Mouse (Mus musculus): ENCODE measurements at regions not wholly inside any gene's neighbourhood (a gene's known extent, or its start where the extent isn't known, plus 50 kb on each side); places are given as distances from the start of the nearest gene placed in this dataset.

DNA sequence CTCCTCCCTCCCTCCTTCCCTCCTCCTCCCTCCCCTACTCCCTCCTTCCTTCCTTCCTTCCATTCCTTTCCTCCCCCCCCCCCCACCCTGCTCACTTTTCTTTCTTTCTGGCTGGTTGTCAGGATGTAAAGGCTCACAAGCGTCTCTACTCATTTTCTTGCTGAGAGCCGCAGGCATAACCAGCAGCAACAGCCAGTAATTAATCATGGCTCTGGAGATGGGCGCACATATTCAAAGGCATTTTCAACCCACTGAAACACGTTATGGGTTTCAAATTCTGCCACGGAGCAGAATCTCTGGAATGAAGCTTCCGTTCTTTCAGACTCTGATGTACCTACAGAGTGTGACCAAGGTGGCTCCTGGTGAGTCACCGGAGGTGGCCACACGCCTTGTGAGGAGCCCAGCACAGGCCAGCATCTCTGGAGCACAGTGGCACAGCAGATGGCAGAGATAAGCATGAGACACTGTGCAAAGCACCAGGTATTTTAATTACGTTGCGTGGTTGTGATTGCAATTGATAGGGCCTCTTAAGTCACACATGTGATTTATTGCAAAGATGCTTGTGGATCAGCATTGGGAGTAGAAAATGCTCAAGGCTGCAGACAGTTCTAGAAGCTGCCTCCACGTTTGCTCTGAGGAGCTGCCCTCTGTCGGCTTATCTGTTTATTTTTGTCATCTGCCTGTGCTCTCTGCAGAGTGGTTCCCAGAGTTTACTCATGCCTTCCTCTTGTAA lies 236.0 kb downstream of the Mtx2 start:
- intact Hi-C loops (cut with DNase I) = loop anchor here (5.0 kb wide), 1 partner anchor 76 kb away; no protein-coding TSS in a partner anchor

DNA sequence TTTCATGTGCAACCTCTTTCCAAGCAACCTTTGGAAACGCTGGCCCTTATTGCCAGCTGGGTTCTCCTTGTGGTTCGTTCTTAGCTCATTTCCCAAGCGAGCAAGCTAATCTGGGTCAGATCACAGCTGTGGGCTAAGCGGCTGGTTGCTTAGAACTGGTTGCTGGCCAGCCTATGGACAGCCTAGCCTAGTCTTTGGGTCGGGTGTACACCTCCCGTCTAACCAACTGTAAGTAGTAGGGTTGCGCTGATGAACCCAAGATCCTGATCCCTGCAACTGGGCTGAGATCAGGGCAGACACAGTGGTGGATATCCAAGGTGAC lies 236.5 kb downstream of the Mtx2 start:
- intact Hi-C loops (cut with DNase I) = loop anchor here (5.0 kb wide), 1 partner anchor 75 kb away; no protein-coding TSS in a partner anchor

DNA sequence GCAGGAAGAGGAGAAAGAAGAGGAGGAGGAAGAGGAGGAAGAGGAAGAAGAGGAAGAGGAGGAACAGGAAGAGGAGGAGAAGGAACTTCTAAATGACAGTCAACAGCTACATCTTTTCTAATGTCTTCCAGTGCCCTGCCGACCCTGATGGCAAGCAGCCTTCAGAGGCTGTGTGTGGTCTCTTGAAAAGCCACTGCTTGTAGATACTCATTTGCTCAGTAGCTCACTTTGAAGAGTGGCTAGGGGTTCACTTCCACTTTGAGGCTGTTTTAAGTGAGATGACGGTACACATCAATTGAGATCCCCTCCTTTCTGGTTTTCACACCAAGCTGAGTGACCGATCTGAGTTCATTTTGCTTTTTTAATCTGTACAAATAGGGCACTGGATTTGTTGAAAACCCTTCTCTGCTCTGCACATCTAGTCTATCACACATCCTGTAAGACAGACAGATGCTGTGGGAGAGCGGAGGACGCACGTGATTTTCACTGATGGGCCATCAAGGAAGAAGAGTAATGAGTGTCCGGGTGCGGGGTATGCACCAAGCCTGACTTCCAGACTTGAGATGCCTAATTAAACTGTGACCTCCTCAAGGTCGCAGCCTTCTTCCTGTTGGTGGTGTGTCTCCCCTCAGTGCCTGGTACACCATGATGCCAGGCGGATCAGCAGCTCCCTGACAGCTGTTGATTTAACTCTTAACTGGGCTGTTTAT lies 239.0 kb downstream of the Mtx2 start:
- intact Hi-C loops (cut with DNase I) = loop anchor here (5.0 kb wide), 1 partner anchor 73 kb away; no protein-coding TSS in a partner anchor

DNA sequence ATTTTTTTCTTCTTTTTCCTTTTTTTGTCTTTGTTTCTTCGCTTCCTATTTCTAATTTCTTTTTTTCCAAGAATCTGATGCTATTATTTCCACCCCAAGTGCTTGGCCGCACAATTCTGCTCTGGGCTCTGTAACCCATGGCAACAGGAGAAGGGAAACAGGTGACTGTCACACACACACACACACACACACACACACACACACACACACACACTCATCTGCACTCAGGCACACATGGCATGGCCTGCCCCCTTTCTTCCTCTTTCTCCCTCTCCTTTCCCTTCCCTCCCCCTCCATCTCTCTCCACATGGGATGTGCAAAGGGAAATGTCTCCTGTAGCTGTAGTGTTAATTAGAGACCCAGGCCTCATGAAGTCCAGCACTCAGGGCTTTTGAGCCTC lies 239.7 kb downstream of the Mtx2 start:
- intact Hi-C loops (cut with DNase I) = no loop called here

DNA sequence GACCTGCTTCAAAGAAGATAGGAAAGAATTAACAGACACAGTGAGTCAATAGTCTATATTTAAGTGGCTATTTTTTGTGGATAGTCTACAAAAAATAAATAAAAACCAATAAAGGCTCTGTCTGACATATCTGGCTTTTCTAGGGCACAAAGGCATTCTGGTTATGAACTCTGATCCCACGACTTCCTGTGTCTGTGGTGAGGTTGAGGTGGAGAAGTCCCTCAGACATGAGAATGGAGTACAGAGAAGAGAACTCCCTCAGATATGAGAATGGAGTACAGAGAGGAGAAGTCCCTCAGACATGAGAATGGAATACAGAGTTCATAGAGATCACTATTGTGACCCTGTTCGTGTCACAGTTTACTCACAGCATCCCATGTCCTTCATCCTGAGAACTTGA lies 243.7 kb downstream of the Mtx2 start:
- intact Hi-C loops (cut with DNase I) = no loop called here

DNA sequence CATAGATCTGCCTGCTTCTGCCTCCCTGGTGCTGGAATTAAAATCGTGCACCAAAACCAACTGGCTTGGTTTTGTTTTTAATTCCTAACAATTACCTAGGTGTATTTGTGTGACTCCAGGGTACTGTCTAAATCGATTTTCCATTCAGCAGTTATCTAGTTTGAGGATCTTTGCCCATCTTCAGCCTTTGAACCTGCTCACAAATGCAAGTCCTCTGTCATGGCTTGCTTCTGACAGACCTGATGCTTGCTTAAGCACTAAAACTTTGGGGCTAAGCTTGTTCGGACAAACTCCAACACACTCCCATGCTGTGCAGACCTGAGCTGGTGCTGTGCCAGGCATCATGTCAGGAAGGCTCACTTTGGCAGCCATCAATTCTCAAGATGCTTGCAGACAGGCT lies 246.4 kb downstream of the Mtx2 start:
- intact Hi-C loops (cut with DNase I) = no loop called here

DNA sequence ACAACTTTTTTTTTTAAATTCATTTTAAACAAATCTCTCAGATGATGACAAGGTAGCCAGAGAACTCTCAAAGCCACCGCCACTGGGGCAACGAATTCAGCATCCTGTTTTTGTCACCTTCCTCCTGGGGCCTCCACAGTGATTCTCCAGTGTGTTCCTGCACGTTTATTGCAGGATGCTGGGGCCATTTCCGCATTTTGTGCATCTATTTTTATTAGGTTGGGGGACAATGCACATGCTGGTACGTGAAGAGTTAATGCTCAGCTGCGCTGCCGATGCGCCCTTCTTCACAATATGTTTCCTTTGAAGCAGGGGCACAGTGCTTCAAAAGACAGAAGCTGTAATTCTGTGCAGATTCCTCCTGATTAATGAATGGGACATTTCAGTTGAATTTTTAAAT lies 246.9 kb downstream of the Mtx2 start:
- intact Hi-C loops (cut with DNase I) = no loop called here

DNA sequence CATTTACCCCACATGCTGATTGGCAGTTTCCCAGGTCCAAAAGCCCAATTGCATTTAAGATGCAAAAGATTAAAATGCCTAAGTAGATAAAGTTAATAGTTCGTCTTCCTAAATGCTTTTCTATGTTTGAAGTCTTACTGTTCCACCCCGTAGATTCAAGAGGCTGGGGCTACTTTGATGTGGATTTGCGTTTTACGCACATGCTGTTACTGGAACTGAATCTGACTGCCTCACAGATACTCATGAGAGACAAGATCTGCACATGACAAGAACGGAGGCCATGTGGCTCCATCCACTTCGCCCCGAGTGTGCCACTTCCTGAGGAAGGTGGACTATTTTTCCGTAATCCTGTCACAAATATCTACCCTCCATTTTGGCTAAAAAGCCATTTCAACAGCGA lies 247.6 kb downstream of the Mtx2 start:
- intact Hi-C loops (cut with DNase I) = no loop called here

DNA sequence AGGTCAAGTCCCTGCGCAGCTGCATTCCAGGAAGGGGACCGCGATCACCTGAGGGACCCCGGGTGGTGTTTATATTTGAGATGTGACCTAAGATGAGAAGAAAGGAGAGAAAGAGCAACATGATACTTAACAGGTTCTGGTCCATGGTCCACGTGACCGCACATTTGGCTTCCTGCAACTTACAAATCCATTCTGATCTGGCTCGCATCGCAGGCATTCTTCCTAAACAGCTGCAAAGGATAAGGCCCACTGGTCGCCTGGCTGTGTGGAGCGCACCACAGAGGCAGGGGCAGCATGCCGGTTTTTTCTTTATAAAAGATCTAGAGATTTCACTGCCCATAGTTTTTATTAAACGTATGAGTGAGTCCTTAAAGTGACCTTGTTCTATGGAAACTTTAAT lies 261.6 kb downstream of the Mtx2 start:
- intact Hi-C loops (cut with DNase I) = no loop called here

DNA sequence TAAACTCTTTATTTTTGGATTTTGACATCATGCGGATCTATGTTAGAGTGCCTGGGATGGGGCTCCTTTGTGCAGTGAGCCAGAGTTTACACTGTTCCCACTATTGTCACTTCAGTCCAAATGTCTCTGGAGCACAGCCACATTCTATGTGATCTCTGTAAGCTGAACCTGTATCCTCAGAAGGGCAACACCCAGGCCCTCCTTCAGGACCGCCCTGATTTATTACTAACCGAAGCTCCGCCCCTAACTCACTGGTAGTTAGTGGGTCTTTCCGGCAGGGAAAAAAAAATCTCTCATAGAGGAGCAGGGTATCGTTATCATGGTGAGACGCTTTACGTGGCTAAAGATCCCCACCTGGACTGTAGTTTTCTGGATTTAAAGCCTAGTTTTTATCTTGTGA lies 263.6 kb downstream of the Mtx2 start:
- intact Hi-C loops (cut with DNase I) = no loop called here

DNA sequence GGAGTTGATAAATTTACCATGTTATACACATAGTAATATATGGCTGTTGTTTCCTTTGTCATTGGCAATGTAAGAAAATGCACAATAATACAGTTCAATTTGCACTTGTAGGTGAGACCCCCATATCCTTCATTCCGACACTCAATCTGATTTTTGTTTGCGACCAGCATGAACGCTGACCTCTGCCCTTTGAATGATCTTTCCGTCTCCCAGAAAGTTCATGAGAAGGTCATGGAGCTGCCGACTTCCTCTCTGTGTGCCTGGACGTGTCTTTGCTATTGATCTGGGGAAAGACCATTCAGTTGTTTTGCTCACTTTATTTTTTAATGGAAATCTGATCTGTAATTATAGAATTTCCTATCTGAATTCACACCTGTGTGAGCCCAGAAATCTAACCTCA lies 264.0 kb downstream of the Mtx2 start:
- intact Hi-C loops (cut with DNase I) = no loop called here

DNA sequence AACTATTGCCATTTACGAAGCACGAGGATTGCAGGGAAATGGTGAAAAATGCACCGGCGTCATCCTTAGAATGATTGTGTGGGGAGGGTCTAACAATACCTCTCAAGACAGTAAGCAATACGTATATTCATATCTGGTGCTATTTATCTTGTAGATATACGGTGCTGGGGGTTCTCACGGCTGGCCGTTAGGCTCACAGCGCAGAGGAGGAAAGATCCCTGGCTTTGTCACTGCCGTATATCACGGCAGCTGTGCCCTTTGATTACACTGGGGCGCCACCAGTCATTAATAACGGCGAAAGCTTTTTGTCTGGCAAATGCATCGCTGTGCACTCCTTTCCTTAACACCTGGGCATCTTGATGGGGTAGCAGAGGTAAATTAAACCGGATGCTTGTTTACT lies 264.8 kb downstream of the Mtx2 start:
- intact Hi-C loops (cut with DNase I) = no loop called here

DNA sequence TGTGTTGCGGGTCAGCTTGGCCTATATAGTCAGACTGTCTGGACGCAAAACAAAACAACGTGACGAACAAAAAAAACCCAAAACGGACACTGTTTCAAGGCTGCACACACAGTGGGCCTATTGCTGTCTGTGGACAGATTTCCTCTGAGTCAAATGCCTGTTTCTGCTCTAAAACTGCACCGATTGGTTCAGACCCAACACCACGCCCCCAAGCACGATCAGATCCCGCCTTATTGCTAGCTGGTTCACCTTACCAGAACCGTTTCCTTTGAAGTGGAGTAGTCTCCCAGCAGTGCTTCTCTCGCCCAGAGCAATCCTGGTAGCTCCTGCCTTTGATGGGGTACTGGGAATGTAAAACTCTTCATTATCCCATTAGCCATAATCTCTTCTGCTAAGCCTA lies 275.9 kb downstream of the Mtx2 start:
- intact Hi-C loops (cut with DNase I) = no loop called here

DNA sequence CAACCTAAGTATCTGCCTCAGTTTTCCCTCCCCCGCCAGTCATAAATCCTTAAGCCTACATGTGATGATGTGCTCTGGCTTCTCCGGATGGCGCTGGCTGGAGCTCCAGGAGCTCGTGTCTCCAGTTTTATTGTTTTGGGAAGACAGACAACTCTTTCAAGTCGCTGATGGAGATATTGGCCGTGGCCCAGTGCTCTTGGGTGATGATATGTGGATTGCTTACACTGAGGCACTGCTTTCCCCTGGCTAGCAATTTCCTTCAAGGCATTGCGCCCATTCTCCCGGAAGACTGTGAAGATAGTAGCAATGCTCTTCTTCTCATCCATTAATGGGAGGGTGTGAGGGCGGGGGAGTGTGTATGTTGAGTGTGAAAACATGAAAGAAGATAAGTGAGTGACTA lies 287.1 kb downstream of the Mtx2 start:
- intact Hi-C loops (cut with DNase I) = no loop called here

DNA sequence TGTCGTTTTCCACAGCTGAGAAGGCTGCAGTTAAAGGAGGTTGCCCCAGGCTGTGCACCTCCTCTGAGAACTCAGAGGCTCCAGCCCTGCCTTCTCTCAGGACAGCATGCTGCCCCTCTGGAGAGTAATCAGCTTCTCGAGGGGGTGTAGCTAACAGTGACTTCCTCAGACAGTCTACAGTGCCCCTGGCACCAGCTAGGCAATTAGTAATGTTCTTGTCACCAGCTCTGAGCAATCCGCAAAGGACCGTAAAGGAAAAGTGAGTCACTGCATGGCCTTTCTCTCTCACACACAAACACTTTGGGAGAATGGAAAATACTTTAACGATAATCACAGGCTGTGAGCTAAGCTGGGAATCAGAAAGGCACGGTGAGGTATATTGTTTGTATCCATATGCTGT lies 288.8 kb downstream of the Mtx2 start:
- intact Hi-C loops (cut with DNase I) = no loop called here

DNA sequence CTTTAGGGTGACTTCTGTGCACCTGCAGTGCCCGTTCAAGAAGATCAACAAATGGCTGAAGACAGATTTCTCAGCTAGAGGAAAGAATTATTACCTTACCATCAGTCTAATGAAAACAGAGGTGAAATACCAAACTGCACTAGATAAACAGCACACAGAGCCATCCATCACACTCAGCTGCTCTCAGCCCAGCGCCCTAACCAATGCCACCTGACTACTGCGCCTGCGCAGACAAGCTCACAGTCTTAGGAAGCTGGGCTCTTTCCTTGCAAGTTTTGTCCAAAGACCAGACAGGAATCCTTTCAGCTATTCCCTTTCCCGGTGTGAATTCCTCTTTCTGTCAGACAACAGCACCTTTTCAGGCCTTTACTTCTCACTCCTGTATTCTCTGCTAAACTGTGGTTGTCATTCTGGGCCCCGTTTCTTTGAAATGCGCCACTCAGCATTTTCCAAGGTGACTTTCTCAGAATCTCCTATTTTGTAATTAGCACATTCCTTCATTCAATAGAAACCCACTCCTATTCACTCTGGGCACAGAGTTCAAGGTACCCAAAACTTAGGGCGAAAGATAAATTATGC lies 292.8 kb downstream of the Mtx2 start:
- intact Hi-C loops (cut with DNase I) = no loop called here

DNA sequence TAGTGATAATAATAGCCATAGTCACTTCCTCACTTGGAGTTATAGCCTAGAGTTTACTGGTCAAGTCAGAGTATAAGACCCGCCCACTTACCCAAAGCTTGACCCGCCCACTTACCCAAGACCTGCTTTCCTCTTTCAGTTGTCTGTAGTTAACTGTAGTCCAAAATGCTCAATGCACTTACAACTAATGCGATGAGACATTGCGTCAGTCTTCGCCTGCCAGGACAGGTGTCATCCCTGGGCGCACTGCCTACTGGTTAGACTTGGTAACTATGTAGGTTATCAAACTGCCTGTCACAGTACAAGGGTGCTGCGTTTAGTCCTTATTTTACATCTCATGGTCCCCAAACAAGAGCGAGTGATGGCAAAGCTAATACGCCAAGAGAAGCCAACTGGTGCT lies 294.0 kb downstream of the Mtx2 start:
- intact Hi-C loops (cut with DNase I) = no loop called here

DNA sequence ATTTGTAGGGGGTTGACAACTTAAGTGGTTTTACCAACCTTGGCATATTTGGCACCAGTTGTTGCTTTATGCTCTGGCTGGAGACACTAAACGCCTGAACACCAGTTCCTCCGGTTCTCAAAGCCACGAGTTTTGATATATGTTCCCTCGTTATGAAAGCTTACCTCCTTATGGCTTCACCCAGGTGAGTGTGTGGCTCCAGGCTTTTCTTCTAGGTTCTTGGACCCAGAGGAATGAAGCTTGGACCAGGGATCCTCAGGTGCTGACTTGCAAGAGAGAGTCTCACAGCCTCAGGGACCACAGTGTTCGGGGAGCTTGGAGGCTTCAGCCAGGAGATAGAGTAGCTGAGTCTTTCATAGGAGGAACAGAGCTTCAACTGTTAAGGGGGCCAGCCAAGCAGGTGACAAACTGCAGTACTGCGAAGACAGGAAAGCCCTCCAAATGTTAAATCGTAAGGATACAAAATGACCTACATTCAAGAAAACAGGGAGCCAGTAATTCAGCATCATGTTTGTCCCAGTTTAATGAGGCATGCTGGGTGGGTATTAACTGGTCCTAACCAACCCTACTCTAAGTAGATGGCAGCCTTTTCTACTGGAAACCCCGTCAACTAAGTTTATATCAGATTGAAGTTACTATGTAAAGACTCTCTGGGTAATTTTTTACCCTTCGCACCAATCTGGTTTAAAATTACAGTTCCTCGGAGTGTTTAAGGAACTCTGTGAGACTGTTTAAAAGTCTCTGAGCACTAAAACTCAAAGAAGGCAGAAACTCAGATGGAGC lies 307.9 kb downstream of the Mtx2 start:
- intact Hi-C loops (cut with DNase I) = no loop called here

DNA sequence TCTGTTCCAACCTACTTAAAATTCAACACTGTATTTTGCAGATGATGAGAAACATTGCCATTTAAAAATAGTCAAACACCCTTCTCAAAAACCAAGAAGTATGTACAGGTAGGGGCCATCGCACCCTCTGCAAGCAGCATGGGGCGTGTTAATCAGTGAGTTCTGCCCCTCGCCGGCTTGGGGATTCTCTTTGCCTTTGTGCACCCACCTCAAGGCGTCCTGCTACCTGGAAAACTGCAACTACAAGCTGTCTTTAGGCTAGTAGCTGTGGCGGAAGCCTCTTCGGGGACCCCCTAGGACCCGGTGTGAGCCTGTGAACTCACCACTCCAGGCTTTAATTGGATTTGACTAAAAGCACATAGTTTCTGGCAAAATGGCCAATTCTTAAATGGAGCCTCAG lies 311.0 kb downstream of the Mtx2 start:
- intact Hi-C loops (cut with DNase I) = loop anchor here (5.0 kb wide), 3 partner anchors 74 to 419 kb away; no protein-coding TSS in a partner anchor

DNA sequence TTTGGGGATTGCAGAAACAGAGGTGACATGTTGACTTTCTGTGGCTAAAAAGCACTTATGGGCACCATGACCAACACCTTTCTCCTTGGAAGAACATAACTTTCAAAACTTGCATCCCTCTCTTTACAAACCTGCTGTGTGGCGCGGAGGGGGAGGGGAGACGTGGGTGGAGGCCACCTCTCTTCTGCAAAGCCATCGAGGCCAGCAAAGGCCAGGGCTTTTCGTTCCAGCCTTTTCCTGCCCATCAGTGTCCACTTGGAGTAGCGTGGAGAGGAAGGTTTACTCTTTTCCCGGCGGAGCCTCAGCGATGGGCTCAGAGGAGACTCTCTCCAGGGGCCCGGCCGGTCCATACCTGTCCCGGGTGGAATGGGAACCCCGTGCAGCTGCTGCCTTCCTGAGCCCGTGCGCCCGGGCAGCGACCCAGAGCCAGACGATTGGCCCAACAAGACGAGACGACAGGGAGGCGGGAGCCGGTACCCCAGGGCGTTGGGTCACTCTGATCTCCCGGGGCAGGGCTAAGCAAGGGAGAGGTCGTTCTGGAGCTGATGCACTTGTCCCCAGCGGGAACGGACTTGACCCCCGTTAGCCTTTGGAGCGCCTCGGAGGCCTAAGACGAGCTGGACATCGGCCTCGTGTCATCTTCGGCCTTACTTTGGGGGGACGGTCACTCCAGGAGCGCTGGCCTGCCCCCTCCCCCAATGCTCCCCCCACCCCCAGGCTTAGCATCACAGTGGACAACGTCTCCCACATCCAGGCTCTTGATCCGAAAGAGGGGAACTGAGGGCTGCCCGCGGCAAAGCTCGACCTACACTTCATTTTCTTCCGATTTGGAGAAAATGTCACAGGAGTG lies 311.8 kb downstream of the Mtx2 start:
- intact Hi-C loops (cut with DNase I) = loop anchor here (5.0 kb wide), 3 partner anchors 75 to 420 kb away; no protein-coding TSS in a partner anchor
